Mouse (Mus musculus): ENCODE data around the gene Noc2l.
A peak's percentile ranks its signal among the peaks of the same experiment; 100 is the strongest.

Noc2l gene

DNA sequence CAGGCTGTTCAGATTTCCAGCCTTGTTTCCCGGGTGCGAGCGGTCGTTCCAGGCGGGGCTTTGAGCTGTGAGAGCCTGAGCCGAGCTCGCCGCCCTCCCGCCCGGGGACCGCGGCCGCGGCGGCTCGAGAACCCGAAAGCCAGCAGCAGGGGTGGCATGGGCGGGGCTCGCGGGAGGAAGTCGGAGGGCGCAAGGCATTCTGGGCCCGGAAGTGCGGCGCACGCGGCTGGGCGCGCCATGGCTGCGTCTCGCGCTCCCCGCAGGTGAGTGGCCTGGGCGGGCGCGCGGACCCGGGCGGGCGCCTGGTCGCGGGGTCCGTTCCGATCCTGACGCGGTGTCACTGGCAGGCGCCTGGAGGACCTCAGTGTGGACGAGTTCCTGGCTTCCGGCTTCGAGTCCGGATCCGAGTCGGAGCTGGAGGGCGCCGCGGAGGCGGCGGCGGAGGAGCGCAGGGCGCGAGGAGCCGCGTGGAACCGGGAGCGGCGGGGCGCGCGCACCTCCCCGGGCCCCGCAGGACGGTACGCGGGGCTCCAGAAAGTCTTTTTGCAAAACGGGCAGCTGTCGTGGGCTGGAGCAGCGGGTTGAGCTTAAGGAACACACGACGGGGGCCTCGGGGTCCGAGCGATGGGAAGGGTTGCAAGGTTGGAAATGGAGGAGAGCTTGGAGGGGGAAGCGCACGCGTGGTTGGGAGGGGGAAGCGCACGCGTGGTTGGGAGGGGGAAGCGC lies at the start of gene Noc2l:
Gene Noc2l, plus strand, starts transcription at position 203 of the 726 bp plus-strand sequence.
- DNase-seq: peak; percentile 77 to 81

DNA sequence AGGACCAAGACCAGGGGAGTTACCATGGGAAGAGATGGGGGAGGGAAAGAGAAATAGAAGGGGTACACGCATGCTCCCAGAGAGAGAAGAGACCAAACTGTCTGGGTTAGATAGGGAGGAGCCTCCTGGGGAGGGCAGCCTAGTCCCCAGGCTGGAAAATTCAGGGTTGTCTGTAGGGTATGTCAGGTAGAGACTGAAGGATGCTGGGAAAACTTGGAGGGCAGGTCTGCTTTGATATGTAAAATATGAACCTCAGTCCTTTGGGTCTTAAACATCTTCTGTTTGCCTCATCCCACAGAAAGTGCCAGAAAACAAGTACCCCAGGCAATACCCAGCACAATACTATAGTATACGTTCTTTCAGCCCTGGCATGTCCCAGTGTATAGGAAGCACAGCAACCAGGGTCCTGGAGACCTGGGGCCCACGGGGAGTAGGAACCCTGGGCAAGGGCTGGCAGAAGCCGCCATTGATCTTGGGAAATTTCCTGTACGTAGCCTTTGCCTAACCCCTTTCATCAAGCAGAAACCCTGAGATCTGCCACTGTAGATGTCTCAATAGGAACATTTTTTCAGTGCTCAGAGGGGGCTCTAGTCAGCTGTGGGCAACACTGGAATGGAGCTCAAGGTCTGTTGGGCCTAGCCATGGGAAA lies 47.5 kb upstream of the Noc2l start:
- no peak for DNase-seq

DNA sequence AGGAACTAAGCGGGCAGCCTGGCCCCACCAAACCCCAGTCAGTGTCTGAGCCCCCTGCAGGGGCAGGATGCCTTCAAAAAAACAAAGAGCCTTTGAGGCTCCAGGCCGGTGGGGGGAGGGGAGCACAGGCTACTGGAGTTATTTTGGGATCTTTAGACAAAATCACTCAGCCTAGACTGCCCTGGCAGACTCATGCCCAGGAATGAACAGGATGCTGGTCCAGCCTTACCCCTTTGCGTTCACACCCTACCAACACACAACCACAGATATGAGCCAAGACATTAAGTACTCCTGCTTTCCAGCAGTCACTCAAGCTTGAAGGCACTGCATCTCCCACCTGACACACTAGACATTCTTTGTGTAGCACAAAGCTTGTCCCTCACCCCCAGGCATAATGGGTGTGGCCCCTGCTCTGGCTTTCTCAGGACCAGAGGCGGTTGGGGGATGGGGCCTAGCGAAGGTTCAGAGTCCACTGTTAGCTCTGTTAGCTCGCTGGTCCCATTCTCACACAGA lies 46.9 kb upstream of the Noc2l start:
- DNase-seq: no peak

DNA sequence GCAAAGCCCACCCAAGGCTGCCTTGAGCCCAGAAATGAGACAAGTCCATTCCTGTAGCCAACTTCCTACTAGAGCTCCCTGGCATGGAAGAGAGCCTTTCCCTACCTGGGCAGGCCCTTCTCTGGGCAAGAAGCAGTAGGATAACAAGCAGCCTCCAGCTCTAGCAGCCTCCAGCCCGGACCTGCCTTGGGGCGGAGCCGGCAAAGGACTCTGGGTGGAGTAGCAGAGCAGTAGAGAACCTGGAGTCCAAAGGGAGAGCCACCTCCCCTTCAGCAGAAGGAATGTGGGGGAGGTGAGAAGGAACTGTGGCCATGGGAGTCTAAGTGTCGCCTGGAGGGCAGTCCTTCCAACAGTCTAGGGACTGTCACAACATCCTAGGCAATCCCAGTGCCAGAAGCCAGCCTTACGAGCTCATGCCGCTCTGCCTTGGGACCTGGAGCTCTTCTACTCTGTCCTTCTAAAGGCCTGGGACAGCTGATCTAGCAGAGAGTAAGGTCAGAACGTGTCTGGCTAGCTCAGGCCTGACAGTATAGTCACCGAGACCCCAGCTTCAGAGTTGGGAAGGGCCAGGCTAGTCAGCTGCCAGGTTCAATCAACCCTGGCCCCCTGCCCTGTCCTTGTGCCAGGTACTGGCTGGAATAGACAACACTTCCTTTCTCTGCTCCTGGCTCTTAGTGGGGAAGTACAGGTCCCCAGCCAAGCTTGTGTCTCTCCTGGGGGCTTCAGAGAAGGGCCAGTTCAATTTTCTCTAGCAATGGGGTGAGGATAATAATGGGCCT lies 43.2 kb upstream of the Noc2l start:
- no peak for DNase-seq

DNA sequence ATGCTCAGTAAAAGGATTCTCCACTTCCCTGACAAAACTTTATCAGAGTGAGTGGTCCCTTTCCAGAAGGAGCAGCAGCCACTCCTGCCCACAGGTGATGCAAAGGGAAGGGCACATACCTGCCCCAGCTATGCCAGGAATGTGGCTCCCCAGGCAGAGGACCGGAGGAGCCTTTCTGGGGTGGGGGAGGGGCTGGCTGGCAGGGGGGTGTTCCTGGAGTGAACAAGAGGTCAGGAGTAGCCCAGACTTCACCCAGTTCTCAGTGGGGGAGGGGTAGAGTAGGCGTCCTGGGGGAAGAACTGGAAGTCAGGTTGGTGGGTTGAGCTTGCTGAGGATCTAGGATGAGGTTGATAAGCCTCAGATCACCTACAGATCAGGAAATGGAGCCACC lies 42.6 kb upstream of the Noc2l start:
- DNase-seq: no peak

DNA sequence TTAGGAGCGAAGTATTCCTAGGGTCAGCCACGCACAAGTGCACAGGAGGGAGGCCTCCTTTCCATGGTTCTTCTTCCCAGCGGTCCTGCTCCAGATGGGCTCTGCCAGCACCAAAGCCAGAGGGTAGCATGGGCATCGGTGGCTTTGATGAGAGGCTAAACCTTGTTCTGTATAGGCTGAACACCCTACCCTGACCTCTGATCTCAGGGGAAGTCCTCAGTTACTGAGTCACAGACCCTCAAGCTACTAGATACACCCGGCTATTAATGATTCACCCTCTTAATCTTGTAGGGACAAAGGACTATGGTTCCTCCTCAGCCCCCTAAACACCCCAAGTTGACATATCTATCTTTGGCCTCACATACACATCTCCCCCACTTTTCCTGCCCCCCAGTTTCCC lies 41.9 kb upstream of the Noc2l start:
- no peak for DNase-seq

DNA sequence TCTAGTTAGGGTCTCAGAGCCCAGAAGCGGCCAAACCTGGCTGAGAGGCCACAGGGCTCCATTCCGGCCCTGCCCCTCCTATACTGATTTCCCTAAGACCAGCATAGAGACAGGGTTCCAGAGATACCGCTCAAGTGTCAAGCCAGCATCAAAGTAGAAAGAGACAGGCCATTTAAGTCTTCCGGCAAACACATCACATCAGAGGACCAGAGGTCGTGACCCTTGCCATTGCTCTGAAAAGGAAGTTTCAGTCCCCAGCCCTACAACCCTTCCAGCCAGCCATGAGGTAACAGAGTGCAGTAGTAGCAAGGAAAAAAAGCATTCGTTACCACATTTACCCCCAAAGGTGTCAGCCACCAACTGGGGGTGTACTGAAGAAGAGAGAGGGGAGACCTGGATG lies 41.5 kb upstream of the Noc2l start:
- DNase-seq: no peak

DNA sequence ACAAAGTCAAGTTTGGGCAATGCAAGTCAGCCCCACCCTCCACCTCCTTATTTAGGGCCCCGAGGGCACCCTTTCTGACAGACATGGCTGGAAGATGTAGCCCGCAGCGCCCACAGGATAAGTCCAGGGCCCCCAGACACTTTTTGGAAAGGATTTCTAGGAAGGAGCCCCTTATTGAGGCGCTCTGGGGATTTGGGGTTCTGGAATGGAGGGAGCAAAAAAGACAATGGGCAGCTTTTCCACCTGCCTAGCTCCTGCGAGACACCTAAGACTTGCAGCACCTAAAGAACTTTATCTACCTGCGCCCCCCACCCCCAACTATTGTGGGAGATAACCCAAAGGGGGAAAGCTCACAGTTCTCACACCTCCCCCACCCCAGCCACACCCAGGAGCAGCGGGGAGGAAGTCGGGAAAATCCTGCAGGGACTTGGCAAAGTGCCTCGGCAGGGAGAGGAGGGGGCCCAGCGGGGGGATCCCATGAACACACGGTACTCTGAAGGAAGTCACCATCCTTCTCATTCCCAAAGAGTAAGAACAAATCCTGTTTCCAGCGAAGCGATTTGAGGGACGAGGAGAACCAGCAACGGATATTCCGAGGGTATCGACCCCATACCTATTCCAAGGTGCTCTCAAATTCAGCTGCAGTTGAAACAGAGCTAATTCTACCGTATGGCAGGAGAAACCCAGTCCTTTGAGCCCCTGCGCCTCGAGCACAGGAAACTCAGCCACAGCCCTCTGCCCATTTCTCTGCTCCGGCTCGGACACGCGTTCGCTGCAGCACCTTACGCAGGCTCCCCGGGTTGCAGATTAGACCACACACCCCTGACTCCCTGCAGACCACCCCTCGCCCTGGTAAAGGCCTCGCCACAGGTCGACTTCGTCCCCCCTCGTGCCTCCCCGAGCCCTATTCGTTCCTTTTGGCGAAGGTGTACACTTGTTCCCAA lies 39.6 kb upstream of the Noc2l start:
- peak in 1 of 2 experiments; percentile 20 for DNase-seq

DNA sequence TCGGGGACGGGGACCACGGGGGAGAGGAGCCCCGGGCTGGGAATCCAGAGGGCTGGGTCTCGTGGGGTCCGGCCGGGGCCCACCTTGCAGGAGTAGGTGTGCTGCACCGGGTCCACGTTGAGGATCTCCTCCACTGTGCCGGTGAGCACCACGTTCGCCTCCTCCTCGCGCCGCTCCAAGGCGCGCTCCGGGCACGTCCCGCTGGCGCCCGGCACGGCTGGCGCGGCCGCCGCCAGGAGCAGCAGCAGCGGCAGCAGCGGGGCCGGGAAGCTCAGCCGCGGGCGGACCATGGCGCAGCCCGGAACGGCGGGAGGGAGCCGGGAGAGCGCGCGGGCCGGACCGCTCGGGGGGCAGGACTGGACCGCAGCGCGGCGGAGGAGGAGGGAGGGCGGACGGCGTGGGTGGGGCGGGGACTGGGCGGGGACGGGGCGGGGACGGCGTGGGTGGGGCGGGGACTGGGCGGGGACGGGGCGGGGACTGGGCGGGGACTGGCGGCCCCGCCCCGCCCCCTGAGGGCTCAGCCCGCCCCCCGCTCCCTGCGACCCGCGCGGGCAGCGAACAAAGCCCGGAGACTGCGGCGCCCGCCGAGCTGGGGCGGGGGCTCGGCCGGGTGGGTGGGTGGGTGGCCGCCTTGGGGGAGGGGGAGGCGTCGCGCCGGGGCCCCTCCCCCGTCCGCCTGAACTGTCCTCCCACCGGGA lies 38.5 kb upstream of the Noc2l start, which contains the start of gene Agrn:
Gene Agrn, minus strand, starts transcription at position 358 of the 698 bp plus-strand sequence.
- DNase-seq: peak; percentile 36 to 44

DNA sequence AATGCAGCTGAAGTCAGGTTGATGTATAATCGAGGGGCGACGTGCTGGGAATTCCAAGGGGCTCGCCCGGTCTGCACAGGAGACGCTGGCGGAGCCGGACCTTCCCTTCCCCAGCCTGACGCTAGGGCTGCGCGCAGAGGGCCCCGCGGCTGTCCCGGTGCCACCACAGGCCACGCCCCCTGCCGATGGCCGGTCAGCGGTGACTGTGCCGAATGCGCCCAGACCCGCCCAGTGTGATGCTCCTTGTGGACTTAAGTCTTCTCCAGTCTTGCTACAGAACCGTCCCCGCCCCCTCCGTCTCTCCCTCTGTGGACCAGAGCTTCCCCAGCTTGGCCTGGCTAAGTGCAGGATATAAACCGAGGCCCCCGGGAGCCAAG lies 38.0 kb upstream of the Noc2l start:
- DNase-seq: peak; percentile 52 to 64

DNA sequence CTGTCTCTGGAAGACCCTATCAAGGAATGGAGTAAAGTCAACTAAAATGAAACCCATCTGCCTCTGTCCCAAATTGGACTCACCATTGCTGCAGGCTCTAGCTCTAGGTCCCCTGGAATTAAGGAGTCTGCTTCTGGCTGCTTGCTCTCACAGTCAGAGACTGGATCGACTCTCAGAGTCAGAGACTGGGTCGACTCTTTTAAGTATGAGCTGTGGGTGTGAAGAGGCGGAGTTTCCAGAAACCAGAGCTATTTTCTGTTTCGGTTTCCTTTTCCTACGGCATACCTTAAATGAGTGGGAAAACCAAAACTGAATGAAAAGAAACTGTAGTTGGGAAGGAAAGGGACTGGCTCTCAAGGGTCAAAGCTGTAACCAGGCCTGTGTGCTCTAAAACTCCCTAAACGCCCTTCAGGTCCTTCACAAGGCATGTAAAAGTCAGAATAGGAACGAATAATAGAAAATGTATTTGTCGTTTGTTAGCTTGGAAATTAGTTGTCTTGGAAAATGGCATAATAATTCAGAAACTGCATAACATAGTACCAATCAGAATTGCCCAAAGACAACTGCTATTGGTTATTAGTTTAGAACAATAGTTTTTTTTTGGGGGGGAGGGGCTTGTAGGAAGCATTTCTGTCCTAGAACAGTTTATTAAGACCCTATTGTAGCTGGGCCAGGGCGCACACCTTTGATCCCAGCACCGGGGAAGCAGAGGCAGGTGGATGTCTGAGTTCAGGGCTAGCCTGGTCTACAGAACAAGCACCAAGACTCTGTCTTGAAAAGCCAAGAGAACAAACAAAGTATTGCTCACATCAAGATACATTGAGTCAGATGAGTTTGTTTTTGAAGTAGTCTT lies 35.0 kb upstream of the Noc2l start, which contains the start of gene Isg15:
Gene Isg15, minus strand, starts transcription at position 196 of the 853 bp plus-strand sequence.
- DNase-seq: no peak

DNA sequence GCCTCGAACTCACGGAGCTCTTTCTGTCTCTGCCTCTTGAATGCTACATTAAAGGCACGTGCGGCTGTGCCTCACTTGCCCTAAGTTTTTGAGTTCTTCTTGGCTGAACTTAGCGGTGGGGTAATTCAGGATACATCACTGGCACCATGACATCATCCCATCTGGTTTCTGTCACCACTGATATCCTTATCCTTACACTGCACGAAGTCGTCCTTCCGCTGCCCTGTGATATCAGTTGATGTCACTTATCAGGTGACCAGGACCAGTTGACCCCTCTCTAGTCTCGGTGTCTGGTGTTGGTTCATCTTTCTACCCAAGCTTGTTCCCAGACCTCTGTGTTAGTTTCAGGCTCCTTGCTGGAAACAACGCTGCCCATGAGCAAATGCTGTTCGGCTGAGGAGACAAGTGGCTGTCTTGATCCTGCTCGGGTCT lies 33.3 kb upstream of the Noc2l start:
- DNase-seq: no peak

DNA sequence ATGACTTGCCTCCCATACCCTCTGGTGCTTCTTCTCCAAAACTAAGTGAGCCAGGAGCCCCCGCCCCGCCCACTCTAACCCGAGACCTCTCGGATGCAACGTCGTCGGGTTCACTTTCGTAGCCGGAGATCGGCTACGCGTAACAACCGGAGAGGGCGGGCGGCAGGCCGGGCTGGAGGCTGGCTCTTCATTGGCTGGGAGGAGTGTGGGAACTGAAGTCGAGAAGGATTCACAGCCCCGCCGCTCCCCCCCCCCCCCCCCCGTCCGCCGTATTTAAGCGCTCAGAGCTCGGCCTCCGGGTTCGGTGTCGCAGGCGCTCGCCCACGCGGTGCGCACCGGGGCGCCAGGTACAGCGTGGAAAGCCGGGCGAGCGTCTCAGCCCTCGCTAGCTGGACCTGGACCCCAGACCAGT lies 32.8 kb upstream of the Noc2l start, which contains the start of gene AW011738:
Gene AW011738, plus strand, starts transcription at position 304 of the 412 bp plus-strand sequence.
- DNase-seq: peak; percentile 59 to 68

DNA sequence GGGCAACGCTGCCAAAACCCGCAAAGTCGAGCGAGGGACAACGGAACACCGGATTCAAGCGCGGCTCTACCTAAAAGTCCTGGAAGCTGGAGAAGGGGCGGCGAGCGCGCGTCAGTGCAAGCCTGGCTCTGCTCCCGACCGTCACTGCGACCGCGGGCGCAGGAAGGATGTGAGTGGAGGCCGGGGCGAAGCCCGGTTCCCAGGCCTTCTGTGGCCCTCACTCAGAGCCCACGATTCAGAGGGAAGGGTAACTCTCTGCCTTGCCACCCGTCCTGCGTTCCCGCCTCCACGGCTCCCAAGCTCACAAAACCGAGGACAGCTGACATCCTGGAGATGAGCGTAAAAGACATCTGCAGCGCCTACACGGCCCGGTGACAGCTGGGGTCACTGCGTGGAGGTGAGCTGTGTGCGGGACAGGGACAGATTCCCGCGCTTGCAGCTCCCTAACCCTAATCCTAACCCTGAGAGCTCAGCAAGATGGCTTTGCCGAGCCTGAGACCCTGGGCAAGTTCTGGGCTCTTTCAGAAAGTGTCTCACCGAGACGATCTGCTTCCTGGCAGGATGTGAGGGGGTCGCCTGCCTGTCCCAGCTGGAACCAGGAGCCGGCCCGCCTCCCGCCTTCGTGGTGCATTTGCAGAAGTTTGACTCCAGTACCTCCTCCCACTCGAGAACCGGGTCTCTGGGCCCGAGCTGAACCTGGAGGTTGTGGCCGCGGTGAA lies 32.2 kb upstream of the Noc2l start:
- DNase-seq: no peak

DNA sequence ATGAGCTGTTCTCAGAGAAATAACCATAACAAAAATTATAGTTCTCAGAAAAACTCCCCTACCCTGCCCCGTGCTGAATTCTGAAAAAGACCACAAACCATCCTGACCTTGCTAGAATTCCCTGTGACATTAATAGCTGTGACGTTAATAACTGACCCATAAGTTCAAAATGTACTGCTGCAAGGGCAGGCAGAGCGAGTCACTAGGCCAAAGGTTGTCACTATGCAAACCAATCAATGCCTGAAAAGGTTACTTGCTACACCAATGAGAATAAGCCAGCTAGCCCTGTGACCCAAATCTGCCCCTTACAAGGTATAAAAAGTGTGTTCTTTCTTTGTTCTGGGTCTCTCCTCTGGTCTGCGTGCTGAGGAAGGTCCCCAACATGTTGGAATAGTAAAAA lies 26.9 kb upstream of the Noc2l start:
- DNase-seq: no peak

DNA sequence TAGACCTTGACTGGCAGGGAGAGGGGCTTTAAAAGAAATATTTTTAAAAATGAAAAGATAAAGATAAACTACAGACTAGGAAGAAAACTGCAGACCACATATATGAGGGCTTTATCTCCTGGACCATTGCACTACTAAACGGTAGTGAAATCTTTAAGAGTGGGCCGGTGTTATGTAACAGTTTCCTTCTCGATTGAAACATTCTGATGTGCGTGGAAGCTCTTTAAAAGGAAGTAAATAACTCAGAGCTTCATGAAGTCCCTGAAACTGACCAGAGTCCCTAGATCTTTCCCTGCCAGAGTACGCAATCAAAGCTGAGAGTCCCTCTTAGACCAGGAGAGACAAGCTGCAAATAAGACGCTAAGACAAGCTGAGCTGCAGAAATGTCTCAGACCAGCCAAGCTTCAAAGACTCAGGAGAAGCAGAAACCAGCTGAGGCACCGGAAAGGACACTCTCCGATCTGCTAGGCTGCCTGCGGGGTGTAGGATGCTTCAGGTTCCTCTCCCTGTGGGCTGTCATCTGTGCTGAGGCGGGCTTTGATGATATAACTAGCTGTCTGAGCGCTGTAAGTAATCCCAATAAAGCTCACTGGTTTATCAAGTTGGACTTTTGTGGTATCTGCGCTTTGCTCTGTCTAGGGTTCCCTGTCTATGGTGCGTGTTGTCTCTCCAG lies 25.7 kb upstream of the Noc2l start:
- no peak for DNase-seq

DNA sequence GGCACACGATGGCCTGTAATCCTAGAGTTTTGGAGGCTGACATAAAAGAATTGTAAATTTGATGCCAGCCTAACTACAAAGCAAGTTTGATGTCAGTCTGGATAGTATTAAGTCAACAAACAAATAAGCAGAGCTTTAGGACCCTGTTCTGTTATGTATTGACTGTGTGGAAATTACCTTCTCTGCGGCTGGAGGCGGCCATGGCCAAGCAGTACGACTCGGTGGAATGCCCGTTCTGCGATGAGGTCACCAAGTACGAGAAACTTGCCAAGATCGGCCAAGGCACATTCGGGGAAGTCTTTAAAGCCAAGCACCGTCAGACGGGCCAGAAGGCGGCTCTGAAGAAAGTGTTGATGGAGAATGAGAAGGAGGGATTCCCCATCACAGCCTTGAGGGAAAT lies 22.7 kb upstream of the Noc2l start:
- DNase-seq: no peak

DNA sequence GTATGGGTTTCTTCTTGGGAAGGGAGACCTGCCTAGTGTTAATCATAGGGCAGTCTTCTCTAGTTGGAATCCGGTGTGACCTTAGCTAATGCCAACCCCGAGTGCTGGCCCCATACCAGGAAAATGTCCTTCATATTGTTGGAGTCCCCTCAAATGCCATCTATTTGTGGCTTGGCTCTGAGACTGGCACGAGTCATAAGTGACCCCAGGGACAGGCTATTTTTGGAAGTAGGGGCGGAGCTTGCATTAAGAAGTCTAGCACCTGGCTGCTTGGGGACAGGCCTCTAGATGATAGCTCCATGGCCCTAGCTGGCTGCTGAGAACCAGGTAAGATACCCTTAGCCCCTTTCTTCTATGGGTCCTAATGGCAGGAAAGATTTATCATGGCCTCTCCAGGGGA lies 20.2 kb upstream of the Noc2l start, which contains the start of gene Perm1:
Gene Perm1, plus strand, starts transcription at position 220 of the 400 bp plus-strand sequence.
- no peak for DNase-seq

DNA sequence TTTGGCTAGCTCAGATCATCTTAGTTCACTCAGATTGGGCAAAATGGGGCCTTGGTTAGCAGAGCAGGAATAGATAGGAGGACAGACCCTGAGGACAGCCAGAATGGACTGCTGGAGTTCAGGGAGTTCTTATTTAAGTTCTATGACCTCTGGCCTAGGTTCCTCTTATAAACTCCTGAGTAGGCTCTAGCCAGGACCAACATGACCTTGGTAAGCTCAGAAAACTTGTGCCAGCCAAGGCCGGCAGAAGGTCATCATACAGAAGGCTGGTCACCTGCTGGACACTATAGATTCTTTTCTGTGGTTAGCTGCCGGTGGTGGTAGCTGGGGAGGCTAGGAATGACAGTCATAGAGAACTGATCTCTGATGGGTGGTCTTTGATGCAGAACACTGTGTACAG lies 19.6 kb upstream of the Noc2l start:
- DNase-seq: no peak
